Comparison of ENCODE assay signal across 44 mouse cellular contexts in the genomic region with DNA sequence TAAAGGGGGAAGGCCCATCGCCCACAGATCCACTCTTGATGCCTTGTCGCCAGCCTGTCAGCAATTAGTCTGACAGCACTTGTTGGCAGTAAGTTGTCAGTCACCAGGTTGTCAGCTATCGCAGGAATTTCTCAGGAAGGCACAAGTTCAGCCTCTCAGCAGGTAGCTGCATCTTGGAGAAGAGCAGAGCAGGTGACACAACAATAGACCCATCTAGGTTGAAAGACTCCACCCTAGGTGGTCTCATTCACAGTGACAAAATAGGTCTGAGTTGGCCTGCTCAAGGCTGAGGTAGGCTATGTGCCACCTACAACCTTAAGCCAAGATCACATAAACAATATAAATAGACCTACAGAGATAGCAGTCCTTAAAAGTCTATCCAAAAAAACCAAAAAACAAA. TPM values are rescaled to one million over a fixed set of nuclear protein-coding genes. Genes with fewer than 3 reads are reported as not detected.
"Had no signal": no experiment of that assay in that cellular context is flagged by ENCODE, and none has a peak within 500 bp of the region (broad histone marks: within the 10 kb centered on the region; RNA-seq: fewer than 3 reads in every experiment).

No protein-coding gene starts in this region.

- H3K36me3 ChIP-seq: heart, embryonic 13.5 days; heart, embryonic 15.5 days; hindbrain, embryonic 13.5 days; hindbrain, embryonic 15.5 days; kidney, embryonic 15.5 days; limb, embryonic 13.5 days; limb, embryonic 15.5 days; liver, embryonic 13.5 days; liver, embryonic 15.5 days had no signal

- H3K9ac ChIP-seq: heart, embryonic 13.5 days; heart, embryonic 15.5 days; hindbrain, embryonic 13.5 days; hindbrain, embryonic 15.5 days; kidney, embryonic 15.5 days; limb, embryonic 13.5 days; limb, embryonic 15.5 days; liver, embryonic 13.5 days; liver, embryonic 15.5 days had no signal

- DNase-seq: gastrocnemius, postnatal 14 days; gastrocnemius, postnatal 36 days; heart, adult 11 months; heart, adult 2 months; heart, postnatal 14 days; heart, postnatal 36 days; kidney, adult 11 months; kidney, adult 2 months; kidney, adult 9 months; kidney, postnatal 14 days; kidney, postnatal 36 days; layer of hippocampus, adult 9-11 months; layer of hippocampus, postnatal 36 days; left cerebral cortex, postnatal 4 days; liver, embryonic 13.5 days had no signal

- H3K4me1 ChIP-seq: heart, embryonic 13.5 days; heart, embryonic 15.5 days; hindbrain, embryonic 13.5 days; hindbrain, embryonic 15.5 days; kidney, embryonic 15.5 days; limb, embryonic 13.5 days; limb, embryonic 15.5 days; liver, embryonic 13.5 days; liver, embryonic 15.5 days had no signal

- H3K4me3 ChIP-seq: heart, adult 2 months; heart, embryonic 13.5 days; heart, embryonic 15.5 days; hindbrain, embryonic 13.5 days; hindbrain, embryonic 15.5 days; kidney, embryonic 15.5 days; limb, embryonic 13.5 days; limb, embryonic 15.5 days; liver, embryonic 13.5 days; liver, embryonic 15.5 days had no signal

- H3K27me3 ChIP-seq: heart, embryonic 13.5 days; heart, embryonic 15.5 days; hindbrain, embryonic 13.5 days; hindbrain, embryonic 15.5 days; kidney, embryonic 15.5 days; limb, embryonic 13.5 days; limb, embryonic 15.5 days; liver, embryonic 13.5 days; liver, embryonic 15.5 days had no signal

- H3K4me2 ChIP-seq: heart, embryonic 11.5 days; heart, embryonic 13.5 days; heart, embryonic 15.5 days; hindbrain, embryonic 13.5 days; hindbrain, embryonic 15.5 days; kidney, embryonic 15.5 days; limb, embryonic 13.5 days; limb, embryonic 15.5 days; liver, embryonic 11.5 days; liver, embryonic 13.5 days; liver, embryonic 15.5 days had no signal

- ATAC-seq: hindbrain, postnatal 0 days; intestine, embryonic 16.5 days had no signal

- H3K27ac ChIP-seq: heart, adult 2 months; heart, embryonic 13.5 days; heart, embryonic 15.5 days; hindbrain, embryonic 13.5 days; hindbrain, embryonic 15.5 days; hindbrain, postnatal 0 days; kidney, embryonic 15.5 days; kidney, postnatal 0 days; limb, embryonic 13.5 days; limb, embryonic 15.5 days; liver, embryonic 13.5 days; liver, embryonic 15.5 days had no signal

- H3K9me3 ChIP-seq: heart, embryonic 13.5 days; heart, embryonic 15.5 days; hindbrain, embryonic 13.5 days; hindbrain, embryonic 15.5 days; kidney, embryonic 15.5 days; limb, embryonic 13.5 days; limb, embryonic 15.5 days; liver, embryonic 13.5 days; liver, embryonic 15.5 days had no signal

RNA-seq across cellular contexts. Expression of gene Olfr19, which starts 8.8 kb away (rescaled TPM):
- total RNA-seq: gastrocnemius, adult 18-20 months; gastrocnemius, adult 8-10 months; gastrocnemius, postnatal 14 days; gastrocnemius, postnatal 36 days; heart, adult 2 months; heart, postnatal 14 days; heart, postnatal 36 days; hematopoietic stem cell, adult 5-6 weeks; hindbrain, postnatal 0 days; layer of hippocampus, adult 18-20 months; layer of hippocampus, adult 8-10 months; layer of hippocampus, postnatal 14 days; layer of hippocampus, postnatal 36 days; left cerebral cortex, adult 18-20 months; left cerebral cortex, adult 8-10 months; left cerebral cortex, postnatal 10 days; left cerebral cortex, postnatal 25 days; left cerebral cortex, postnatal 4 days had no signal
- polyA plus RNA-seq: gonadal fat pad, adult 2 months; heart, adult 2 months; heart, embryonic 11.5 days; heart, embryonic 13.5 days; heart, embryonic 15.5 days; heart, postnatal 0 days; hindbrain, embryonic 11.5 days; hindbrain, embryonic 13.5 days; hindbrain, embryonic 15.5 days; hindbrain, postnatal 0 days; intestine, embryonic 14.5 days; intestine, embryonic 16.5 days; kidney, adult 2 months; kidney, embryonic 15.5 days; kidney, postnatal 0 days; large intestine, adult 2 months; limb, embryonic 11.5 days; limb, embryonic 13.5 days; limb, embryonic 15.5 days; liver, embryonic 11.5 days; liver, embryonic 13.5 days; liver, embryonic 15.5 days had no signal
